Mouse (Mus musculus) frontal cortex, postnatal 14 days (tissue): Measurements from ENCODE around the gene 2010003K11Rik.
A peak's percentile ranks its signal among the peaks of the same experiment; 100 is the strongest.

Experiments used
- DNase-seq, 2 experiments: peaks; one replicate each; pipeline ENCODE4 v3.0.0; 2022; ENCODE audit warnings: low spot score in 2 of 2

2010003K11Rik gene

DNA sequence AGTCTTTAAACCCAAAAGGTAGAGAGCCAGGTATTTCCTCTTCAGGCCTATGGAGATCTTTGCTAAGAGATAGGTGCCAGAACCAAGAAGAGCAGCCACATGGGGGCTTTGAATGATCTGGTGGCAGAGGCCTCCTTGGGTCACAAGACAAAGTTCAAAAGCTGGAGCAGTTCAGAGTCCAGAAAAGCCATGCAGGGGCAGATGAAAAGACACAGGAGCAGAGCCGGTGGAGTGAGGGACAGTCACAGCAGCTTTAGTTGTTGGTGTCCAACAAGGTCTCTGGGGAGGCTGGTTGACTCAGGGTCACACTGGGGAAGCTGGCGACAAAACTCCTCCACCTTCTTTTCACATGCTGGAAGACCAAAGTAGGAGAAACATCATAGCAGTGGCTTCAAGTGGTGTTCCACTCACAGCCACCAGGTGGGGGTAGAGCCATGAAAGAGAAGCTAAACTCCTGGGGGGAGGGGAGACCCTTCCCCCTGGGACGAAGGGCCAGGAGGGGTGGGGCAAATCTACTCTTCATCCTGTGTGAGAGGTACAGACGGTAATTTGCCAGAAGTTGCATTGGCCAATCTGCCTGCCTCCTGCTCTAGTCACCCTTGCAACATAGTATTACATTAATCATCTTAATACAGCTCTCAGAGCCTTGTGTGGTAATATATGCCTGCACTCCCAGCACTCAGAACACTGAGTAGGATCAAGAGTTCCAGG is 965 bp downstream of the 2010003K11Rik start:
- peak in 1 of 2 experiments; percentile 72 for DNase-seq

DNA sequence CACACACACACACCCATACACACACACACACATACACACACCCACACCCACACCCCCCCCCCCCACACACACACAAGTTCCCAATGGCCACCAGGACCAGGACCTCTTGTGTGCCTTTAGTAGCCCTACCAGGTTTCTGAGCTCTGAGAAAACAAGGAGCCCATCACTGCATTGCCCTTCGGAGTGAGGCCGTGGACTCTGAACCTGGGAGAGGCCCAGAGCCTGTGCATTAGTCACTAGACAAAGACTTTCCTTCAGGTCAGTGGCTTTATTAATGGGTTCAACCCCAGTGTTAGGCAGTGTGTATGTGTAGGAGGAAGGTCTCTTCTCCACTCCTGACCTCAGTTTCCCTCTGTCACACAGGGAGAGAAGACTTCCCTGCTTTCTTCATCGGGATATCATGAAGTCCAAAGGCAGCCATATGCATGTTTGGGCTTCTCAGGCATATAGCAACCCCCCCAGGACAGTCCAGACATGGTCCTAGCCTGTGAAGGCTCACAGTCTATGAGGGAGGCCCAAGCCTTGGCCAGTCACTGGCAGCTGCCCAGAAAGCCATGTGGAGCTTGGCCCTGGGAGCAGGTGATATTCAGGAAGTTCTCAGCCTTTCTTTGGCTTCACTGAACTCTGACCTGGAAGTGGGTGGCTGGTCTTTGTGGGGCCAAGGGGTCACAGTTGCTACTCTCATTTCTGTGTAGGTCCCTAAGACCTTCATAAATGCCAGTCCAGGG is 1.7 kb downstream of the 2010003K11Rik start:
- DNase-seq, result no peak

- DNase-seq, result no peak
Measured at GRCm38 (mm10) chr19:4495814-4496213, 2.6 kb downstream of the 2010003K11Rik start.

DNA sequence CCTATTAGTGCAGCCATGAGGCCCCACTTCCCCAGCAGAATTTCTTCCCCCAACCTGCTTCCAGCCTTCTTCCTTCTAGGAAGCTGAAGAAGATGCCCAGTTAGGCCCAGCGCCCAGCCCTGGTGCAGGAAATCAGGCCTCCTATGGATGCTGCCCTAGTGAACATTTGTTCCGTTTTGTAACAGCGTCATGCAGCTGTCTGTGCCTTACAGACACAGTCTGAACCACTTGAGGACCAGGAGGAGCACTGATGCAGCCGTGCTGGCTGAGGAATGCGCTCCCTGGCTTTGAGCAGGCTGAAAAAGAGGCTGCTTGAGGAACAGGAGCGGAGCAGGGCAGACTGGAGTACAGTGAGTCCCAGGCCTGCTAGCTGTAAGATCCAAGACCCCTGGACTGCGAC is 3.7 kb downstream of the 2010003K11Rik start:
- DNase-seq, result no peak

GRCm38 (mm10) chr19:4492526-4493296 is 5.7 kb downstream of the 2010003K11Rik start:
- DNase-seq, result peak in 1 of 2 experiments; percentile 60

DNA sequence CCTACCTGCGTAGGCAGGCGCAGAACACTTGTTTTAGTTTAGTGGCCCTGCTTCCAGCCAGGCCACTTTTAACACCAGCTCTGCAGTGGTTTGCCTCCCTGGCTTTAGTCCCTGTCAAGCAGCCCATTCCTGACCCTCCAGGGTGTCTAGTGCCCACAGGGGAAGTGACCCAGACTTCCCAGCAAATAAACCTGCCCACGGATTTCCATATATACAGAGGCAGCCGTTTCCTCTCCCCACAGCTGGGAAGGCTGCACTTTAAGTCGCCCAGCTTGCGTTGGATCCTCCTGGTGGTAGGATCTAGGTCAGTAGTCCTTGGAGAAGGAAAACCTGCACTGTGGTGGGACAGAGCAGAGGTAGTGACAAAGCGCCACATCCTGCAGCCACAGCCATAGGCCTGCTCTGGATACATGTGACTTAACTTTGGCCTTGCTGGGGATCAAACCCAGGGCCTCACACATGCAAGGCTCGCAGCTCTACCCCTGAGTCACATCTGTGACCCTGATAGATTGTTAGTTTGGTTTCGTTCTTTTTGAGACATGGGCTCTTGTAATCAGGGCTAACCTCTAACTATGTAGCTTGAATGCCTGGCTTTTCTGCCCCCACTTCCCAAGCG is 7.2 kb downstream of the 2010003K11Rik start:
- DNase-seq, result no peak

- no peak for DNase-seq
Measured at GRCm38 (mm10) chr19:4487877-4488276, 10.5 kb downstream of the 2010003K11Rik start.

DNA sequence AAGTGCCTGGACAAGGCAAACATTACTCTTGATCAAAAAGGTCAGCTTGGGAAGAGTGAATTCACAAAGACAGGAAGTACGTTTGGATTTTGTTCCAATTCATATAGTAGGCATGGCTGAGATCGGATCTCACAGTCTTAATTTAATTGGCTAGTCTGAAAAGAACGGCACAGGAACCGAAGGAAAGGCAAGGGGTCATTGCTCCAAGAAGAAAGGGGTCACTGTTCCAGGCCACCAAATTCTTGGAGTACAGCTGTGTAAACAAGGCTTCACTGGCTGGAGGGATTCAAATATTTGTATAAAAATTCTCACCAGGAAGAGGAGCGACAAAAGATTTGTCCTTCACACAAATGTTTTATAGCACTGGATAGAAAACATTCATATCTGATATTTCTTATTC is 13.4 kb downstream of the 2010003K11Rik start:
- no peak for DNase-seq

DNA sequence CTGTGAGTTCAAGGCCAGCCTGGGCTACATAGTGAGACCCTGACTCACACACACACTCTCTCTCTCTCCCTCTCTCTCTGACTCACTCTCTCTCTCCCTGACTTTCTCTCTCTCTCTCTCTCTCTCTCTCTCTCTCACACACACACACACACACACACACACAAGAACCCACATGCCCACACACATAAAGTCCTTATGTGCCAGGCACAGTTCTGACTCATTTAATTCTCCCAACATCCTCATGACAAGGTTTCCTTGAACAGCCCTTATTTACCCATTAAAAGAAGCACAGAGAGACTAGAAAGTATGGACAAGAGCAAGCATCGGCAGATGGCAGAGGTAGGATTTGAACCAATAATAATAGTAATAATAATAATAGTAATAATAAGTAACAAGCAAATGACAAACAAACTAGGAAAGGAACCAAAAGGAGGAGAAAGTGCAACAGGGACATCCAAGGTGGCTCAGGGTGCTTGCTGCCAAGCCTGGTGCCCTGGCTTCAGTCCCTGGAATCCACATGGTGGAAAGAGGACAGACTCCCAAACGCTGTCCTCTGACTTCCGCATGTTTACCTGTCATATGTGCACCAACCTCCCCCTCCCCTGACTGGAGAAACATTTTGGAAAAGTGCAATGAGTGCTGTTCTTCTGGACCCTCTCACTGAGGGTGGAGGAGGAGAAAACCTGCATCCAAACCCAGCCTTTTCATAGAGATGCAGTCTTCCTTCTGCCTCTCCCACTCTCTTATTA is 16.1 kb downstream of the 2010003K11Rik start:
- DNase-seq, result no peak

DNA sequence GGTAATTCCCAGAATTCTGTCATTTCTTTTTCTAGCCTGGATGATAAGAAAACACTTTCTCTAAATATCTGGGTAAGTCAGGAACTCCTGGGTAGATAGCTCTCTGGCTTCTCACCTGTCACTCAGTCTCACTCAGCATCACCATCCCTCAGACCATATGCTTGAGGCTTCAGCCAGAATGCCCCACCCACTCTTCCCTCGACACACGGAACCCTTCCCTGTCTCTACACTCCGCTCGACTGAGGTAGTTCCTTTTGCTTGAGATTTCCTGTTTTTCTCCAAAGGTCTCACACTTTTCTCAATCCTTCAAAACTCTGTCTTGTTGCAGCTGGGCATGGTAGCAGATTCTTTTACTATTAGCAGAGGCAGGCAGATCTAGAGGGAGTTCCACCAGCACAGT is 17.1 kb downstream of the 2010003K11Rik start:
- DNase-seq, result no peak

- no peak for DNase-seq
Measured at GRCm38 (mm10) chr19:4480041-4480440, 18.3 kb downstream of the 2010003K11Rik start.

DNA sequence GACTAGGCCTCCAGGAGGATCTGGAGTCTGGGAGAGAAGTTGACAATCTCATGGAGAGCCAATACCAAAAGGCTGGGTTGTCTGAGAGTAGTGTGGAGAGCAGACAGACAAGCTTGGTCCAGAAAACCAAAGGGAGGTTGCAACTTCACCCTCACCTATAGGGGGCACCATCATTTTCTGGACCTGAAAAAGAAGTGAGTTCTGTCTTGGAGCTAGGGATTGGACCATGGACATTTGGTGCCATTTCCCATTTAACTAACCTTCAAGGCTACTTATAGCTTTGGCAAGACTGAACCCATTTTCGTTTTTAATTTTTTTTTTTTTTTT is 20.2 kb downstream of the 2010003K11Rik start:
- no peak for DNase-seq

- peak in 1 of 2 experiments; percentile 43 for DNase-seq
Measured at GRCm38 (mm10) chr19:4477345-4478189, 20.8 kb downstream of the 2010003K11Rik start, which contains the start of gene Syt12. TSS of gene Syt12 (minus strand) at chr19:4477447.

DNA sequence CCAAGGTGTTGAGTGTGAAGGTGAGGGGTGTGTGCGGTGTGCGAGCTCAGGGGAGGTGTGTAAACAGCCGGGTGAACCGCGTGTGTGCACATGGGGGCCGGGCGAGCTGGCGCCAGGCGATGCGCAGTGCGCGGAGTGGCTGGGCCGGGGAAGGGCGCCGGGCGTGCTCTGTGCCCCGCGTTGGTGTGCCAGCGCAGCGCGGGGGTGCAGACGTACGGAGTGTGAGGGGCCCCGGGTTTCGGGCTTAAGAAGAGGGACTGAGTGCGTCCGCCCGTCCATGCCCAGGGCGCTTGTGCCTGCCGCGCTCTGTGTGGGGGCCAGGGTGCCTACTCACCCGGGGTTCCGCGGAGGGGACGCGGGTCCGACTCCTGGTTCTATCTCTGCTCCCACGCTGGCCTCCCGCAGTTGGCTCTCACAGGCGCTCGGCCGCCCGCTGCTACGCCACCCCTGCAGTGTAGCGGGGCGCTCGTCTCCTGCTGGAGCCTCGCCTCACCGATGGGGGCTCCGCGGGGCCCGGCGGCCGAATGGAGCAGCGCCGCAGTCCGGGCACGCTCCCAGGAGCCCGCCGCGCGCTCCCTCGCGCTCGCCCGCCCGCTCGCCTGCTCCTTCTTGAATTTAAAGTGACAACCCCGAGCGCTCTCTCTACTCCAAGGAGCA is 21.7 kb downstream of the 2010003K11Rik start:
- DNase-seq, result peak in 1 of 2 experiments; percentile 43

DNA sequence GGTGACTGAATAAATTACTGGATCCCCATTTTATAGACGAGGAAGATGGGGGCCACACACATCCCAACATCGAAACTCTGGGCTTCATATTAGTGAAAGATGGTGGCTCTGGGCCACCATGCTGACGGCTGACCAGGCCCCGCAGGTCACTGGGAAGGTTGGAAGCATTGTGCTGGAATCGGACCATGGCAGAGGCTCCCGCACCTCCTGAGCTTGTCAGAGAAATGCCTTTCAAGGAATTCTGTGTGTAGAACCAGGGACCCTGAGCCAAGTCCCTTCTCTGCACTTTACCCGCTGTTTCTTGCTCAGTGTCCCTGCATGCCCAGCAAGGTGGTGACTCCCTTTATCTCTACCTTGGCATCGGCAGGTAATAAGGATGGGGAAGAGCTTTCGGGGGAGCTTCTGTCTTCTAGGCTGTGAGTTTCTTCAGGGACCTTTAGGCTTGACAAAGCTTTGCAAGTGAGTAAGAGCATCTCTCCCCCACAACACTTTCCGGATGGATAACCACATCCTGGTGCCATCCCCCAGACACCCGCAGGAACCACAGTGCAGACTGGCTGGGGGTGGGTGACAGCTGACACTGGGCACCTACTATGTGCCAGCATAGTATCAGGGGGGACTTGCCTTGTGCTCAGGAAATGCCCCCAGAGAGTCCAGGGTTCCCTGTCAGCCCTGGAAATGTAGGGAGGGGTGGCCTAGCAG is 23.0 kb downstream of the 2010003K11Rik start:
- DNase-seq, result no peak

DNA sequence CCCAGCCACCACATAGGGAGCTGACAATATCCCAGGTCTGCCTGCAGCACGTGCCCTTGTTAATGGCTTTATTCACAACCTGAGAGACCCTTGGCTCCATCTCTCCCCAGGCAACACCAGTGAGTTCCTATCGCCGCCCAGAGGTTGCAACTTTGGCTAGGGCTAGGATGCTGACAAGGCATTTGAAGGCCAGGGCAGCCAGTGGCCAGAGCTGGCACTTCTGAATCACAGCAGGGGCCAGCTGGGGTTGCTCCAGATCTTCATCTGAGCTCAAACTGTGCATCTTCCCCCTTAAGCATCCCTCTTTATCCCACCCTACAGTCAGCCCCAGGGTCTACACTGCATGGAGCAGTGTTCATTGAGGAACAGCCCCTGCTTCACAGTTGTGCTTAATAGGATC is 23.6 kb downstream of the 2010003K11Rik start:
- DNase-seq, result no peak

DNA sequence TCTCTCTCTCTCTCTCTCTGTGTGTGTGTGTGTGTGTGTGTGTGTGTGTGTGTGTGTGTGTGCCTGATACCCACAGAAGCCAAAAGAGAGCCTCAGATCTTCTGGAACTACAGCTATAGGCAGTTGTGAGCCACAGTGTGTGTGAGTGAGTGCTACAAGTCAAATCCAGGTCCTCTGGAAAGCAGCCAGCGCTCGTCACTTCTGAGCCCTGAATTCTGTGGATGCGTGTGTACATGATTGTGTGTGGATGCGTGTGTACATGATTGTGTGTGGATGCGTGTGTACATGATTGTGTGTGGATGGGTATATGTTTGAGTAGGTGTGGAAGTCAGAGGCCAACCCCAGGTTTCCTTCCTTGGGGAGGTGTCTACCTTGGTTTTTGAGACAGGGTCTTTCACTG is 24.8 kb downstream of the 2010003K11Rik start:
- no peak for DNase-seq

DNA sequence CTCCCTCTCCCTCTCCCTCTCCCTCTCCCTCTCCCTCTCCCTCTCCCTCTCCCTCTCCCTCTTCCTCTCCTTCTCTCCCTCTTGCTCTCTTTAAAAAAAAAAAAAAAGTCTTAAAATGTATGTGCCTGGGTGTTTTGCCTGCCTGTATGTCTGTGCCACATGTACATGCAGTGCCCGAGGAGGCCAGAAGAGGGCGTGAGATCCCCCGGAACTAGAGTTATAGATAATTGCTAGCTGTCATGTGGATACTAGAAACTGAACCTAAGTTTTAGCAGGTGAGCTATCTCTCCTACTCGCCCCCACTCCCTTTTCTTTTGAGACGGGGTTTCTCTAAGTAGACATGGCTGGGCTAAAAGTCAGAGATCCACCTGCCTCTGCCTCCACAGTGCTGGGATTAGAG is 30.0 kb downstream of the 2010003K11Rik start:
- no peak for DNase-seq

DNA sequence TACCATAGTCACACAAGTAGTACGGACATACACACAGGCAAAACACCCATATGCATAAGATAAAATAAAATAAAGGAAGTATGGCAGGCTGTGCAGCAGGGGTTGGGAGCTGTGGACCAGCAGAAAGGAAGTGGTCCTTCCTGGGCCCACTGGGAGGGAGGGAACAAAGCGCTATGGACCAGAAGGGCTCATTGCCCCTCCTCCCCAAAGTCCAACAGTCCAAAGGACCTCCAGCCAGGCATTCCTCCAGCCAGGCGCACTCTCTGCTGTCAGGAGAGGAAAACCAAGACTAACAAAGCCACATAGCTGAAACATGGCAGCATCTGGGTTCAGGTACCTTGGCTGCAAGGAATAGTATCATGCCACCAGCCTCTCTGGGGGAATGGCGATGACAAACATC is 33.7 kb downstream of the 2010003K11Rik start:
- no peak for DNase-seq
